Comparison of ENCODE assay signal across 9 mouse cellular contexts in the genomic region with DNA sequence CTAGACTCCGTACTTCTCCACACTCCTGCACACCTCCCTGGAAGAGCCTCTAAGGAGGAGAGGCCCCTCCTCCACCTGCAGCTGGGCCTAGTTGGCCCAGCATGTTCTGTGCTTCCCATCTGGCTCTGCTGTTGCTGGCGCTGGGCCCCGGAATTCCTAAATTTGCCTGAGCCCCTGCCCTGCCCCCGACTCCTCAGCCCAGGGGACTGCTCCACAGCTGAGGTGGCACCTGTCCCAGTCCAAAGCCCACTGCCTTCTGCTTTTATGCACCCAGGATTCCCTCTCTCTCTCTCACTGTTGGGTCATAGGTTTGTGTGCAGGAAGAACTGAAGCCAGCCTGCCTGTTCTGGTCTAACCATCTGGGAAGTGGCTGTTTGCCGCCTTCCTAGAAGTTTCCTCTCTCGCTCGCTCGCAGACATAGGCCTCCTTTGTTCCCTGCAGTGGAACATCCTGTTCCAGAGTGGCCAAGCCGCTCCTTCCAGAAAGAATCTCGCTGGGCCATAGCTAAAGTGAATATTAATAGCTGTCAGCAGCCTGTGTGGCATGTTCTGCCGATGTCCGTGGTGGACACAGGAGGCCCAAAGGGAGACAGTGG. TPM values are rescaled to one million over a fixed set of nuclear protein-coding genes. Genes with fewer than 3 reads are reported as not detected.
DNase-seq lines count a peak whose midpoint lies in the region; ATAC-seq and TF ChIP-seq lines count a peak whose summit lies in the region.
"Had no signal": no experiment of that assay in that cellular context is flagged by ENCODE, and none has a peak within 500 bp of the region (broad histone marks: within the 10 kb centered on the region; RNA-seq: fewer than 3 reads in every experiment).

No protein-coding gene starts in this region.

- peaks cover 9% of the 10 kb centered on the region; the same call in 1 of the 2 replicates for H3K4me1 ChIP-seq in heart, embryonic 11.5 days (ENCODE audit: control insufficient read depth, insufficient read depth, low read length)
- H3K4me1 ChIP-seq in forebrain, embryonic 11.5 days (replicated peaks; ENCODE audit: control insufficient read depth, insufficient read depth, low read length) = no peaks in the 10 kb centered on the region; the same call in 1 of the 2 replicates
- peaks cover 49% of the 10 kb centered on the region for H3K4me1 ChIP-seq in heart, postnatal 0 days (ENCODE audit: control insufficient read depth, insufficient read depth)

- no peaks in the 10 kb centered on the region for H3K9me3 ChIP-seq in heart, embryonic 11.5 days (replicated peaks; ENCODE audit: control insufficient read depth, low read length)
- H3K9me3 ChIP-seq in forebrain, embryonic 11.5 days (ENCODE audit: control insufficient read depth, low read length) = no peaks in the 10 kb centered on the region
- H3K9me3 ChIP-seq in heart, postnatal 0 days (replicated peaks; ENCODE audit: control insufficient read depth, low read length) = no peaks in the 10 kb centered on the region

- peak; percentile 77; the same call in 1 of the 2 replicates for TF ChIP-seq EP300 in heart, postnatal 0 days (IDR thresholded peaks at IDR 0.05; ENCODE audit: low read depth)

- H3K36me3 ChIP-seq in heart, embryonic 11.5 days (ENCODE audit: control insufficient read depth, insufficient read depth, low read length) = no peaks in the 10 kb centered on the region
- no peaks in the 10 kb centered on the region for H3K36me3 ChIP-seq in forebrain, embryonic 11.5 days (ENCODE audit: control insufficient read depth, insufficient read depth, low read length)
- H3K36me3 ChIP-seq in heart, postnatal 0 days (replicated peaks; ENCODE audit: control insufficient read depth, insufficient read depth, low read length) = peaks cover 48% of the 10 kb centered on the region

- no peak for TF ChIP-seq CTCF in heart, postnatal 0 days (IDR thresholded peaks at IDR 0.05; ENCODE audit: low read depth)

- no peak overlapping the region for H3K4me3 ChIP-seq in heart, embryonic 11.5 days (ENCODE audit: low read depth, low read length)
- H3K4me3 ChIP-seq in forebrain, embryonic 11.5 days (ENCODE audit: low read depth, low read length) = no peak overlapping the region
- no peak overlapping the region for H3K4me3 ChIP-seq in heart, postnatal 0 days (ENCODE audit: low read depth, low read length)

- H3K27ac ChIP-seq in heart, embryonic 11.5 days (ENCODE audit: low read depth, low read length) = no peak overlapping the region
- no peak overlapping the region for H3K27ac ChIP-seq in forebrain, embryonic 11.5 days (ENCODE audit: low read depth, low read length)
- H3K27ac ChIP-seq in heart, postnatal 0 days (ENCODE audit: low read depth) = peak overlapping the region; percentile 93

- 56% methylated on average over 12 of the region's 12 CpGs for WGBS in heart, embryonic 11.5 days (ENCODE audit: insufficient replicate concordance)
- WGBS in forebrain, embryonic 11.5 days = 69% methylated on average over 12 of the region's 12 CpGs
- 9% methylated on average over 12 of the region's 12 CpGs for WGBS in heart, postnatal 0 days

- no peak overlapping the region for H3K4me2 ChIP-seq in heart, embryonic 11.5 days
- H3K4me2 ChIP-seq in forebrain, embryonic 11.5 days (ENCODE audit: low read depth, low read length, severe bottlenecking) = no peak overlapping the region
- H3K4me2 ChIP-seq in heart, postnatal 0 days (ENCODE audit: low read depth, low read length) = no peak overlapping the region

- no peak overlapping the region for H3K9ac ChIP-seq in heart, embryonic 11.5 days (ENCODE audit: low read depth, low read length)
- H3K9ac ChIP-seq in forebrain, embryonic 11.5 days (ENCODE audit: low read length) = no peak overlapping the region
- H3K9ac ChIP-seq in heart, postnatal 0 days (replicated peaks; ENCODE audit: low read depth, low read length) = no peak overlapping the region

- peak; percentile 99 for DNase-seq in heart, adult 11 months
- DNase-seq in forebrain, embryonic 11.5 days (ENCODE audit: low spot score) = peak; percentile 47
- DNase-seq in heart, postnatal 0 days (ENCODE audit: low spot score) = peak; percentile 79
- peak; percentile 71 to 76 for DNase-seq in layer of hippocampus, postnatal 14 days (ENCODE audit: low spot score in 2 of 2)
- DNase-seq in neural tube, embryonic 10.5 days (ENCODE audit: extremely low spot score, low spot score) = peak; percentile 23
- DNase-seq in natural killer cell, adult 2 months (ENCODE audit: low spot score in 2 of 2) = no peak
- no peak for DNase-seq in urinary bladder, postnatal 25 days (ENCODE audit: low spot score)

- ATAC-seq in heart, embryonic 11.5 days (replicated peaks; ENCODE audit: insufficient number of reproducible peaks, low FRiP score, low TSS enrichment) = no peak
- ATAC-seq in forebrain, embryonic 11.5 days (replicated peaks; ENCODE audit: low FRiP score) = no peak
- peak; percentile 62 for ATAC-seq in heart, postnatal 0 days (ENCODE audit: insufficient read depth, low read depth)

- H3K27me3 ChIP-seq in heart, embryonic 11.5 days (ENCODE audit: control insufficient read depth, insufficient read depth, low read length) = no peaks in the 10 kb centered on the region
- H3K27me3 ChIP-seq in forebrain, embryonic 11.5 days (ENCODE audit: control insufficient read depth, insufficient read depth, low read length) = no peaks in the 10 kb centered on the region
- H3K27me3 ChIP-seq in heart, postnatal 0 days (ENCODE audit: control insufficient read depth, insufficient read depth, low read length) = no peaks in the 10 kb centered on the region

RNA-seq across cellular contexts. Expression of gene Klf15, which starts 8.7 kb away (rescaled TPM):
- 6.0 and 6.2 TPM in 2 replicates for polyA plus RNA-seq in heart, embryonic 11.5 days (2014; fragmentation: Nextera tagmentation; extraction: Ambion mirVana)
- 2.8 and 3.0 TPM in 2 replicates for polyA plus RNA-seq in forebrain, embryonic 11.5 days (2014; fragmentation: Nextera tagmentation; extraction: Ambion mirVana)
- total RNA-seq in heart, postnatal 0 days (2014; rRNA removed; ENCODE audit: low replicate concordance) = 56.9 and 74.5 TPM in 2 replicates
- polyA plus RNA-seq in heart, postnatal 0 days (2015; fragmentation: Nextera tagmentation; extraction: Ambion mirVana) = 15.6 and 23.4 TPM in 2 replicates
- total RNA-seq in layer of hippocampus, postnatal 14 days (2021) = 10 to 100 TPM; 25.5 to 28.5 TPM
- total RNA-seq: MEL had no signal

RNA-seq across cellular contexts. Expression of gene Aldh1l1, which starts 15.2 kb away (rescaled TPM):
- polyA plus RNA-seq in heart, embryonic 11.5 days (2014; fragmentation: Nextera tagmentation; extraction: Ambion mirVana) = 1.00 and 1.2 TPM in 2 replicates
- 1.2 and 2.8 TPM in 2 replicates for polyA plus RNA-seq in forebrain, embryonic 11.5 days (2014; fragmentation: Nextera tagmentation; extraction: Ambion mirVana)
- 5.9 and 7.7 TPM in 2 replicates for total RNA-seq in heart, postnatal 0 days (2014; rRNA removed; ENCODE audit: low replicate concordance)
- 2.3 and 2.8 TPM in 2 replicates for polyA plus RNA-seq in heart, postnatal 0 days (2015; fragmentation: Nextera tagmentation; extraction: Ambion mirVana)
- total RNA-seq in layer of hippocampus, postnatal 14 days (2021) = 10 to 100 TPM; 42.9 to 45.0 TPM

RNA-seq across cellular contexts. Expression of gene Cfap100, which starts 42.4 kb away (rescaled TPM):
- 0.15 TPM in 1 of 2 replicates, not detected in the other for polyA plus RNA-seq in heart, embryonic 11.5 days (2014; fragmentation: Nextera tagmentation; extraction: Ambion mirVana)
- 1.2 and 1.8 TPM in 2 replicates for polyA plus RNA-seq in forebrain, embryonic 11.5 days (2014; fragmentation: Nextera tagmentation; extraction: Ambion mirVana)
- total RNA-seq in heart, postnatal 0 days (2014; rRNA removed; ENCODE audit: low replicate concordance) = not detected in 2 replicates
- polyA plus RNA-seq in heart, postnatal 0 days (2015; fragmentation: Nextera tagmentation; extraction: Ambion mirVana) = 0.04 and 0.27 TPM in 2 replicates
- total RNA-seq in layer of hippocampus, postnatal 14 days (2021) = 10 to 100 TPM in 1 of 2 experiments, 1 to 10 TPM in 1; 9.8 to 10.4 TPM
- total RNA-seq: MEL had no signal

Comparison
In these comparisons a context has a peak if more than half of its experiments do, and no peak if none do; other contexts are left out.
1. DNase-seq: peak in heart, adult 11 months (single experiment), forebrain, embryonic 11.5 days (single experiment), heart, postnatal 0 days (single experiment), layer of hippocampus, postnatal 14 days (2 of 2) and neural tube, embryonic 10.5 days (single experiment); none in natural killer cell, adult 2 months (0 of 2) and urinary bladder, postnatal 25 days (single experiment).